Mouse (Mus musculus): ENCODE measurements around the gene Ldlrad3.

Gene Ldlrad3

GRCm38 (mm10) chr2:102073266-102074037 is 112.7 kb downstream of the Ldlrad3 start:
- no peak for DNase-seq (ENCODE audit: low read depth, low spot score)

- DNase-seq (ENCODE audit: low read depth, low spot score), result no peak
Observed at GRCm38 (mm10) chr2:102072859-102073258, 113.3 kb downstream of the Ldlrad3 start.

- no peak for DNase-seq (ENCODE audit: low read depth, low spot score)
Observed at GRCm38 (mm10) chr2:102071022-102071717, 115.0 kb downstream of the Ldlrad3 start.

GRCm38 (mm10) chr2:102064826-102065441 is 121.3 kb downstream of the Ldlrad3 start:
- DNase-seq (ENCODE audit: low read depth, low spot score), result no peak

- no peak for DNase-seq (ENCODE audit: low read depth, low spot score)
Observed at GRCm38 (mm10) chr2:102063906-102064505, 122.2 kb downstream of the Ldlrad3 start.

- no peak for DNase-seq (ENCODE audit: low read depth, low spot score)
Observed at GRCm38 (mm10) chr2:102062861-102063468, 123.2 kb downstream of the Ldlrad3 start.

- no peak for DNase-seq (ENCODE audit: low read depth, low spot score)
Observed at GRCm38 (mm10) chr2:102061921-102062320, 124.3 kb downstream of the Ldlrad3 start.

- no peak for DNase-seq (ENCODE audit: low read depth, low spot score)
Observed at GRCm38 (mm10) chr2:102057746-102058145, 128.4 kb downstream of the Ldlrad3 start.

- DNase-seq (ENCODE audit: low read depth, low spot score), result no peak
Observed at GRCm38 (mm10) chr2:102057029-102057685, 129.0 kb downstream of the Ldlrad3 start.

- DNase-seq (ENCODE audit: low read depth, low spot score), result no peak
Observed at GRCm38 (mm10) chr2:102056144-102056543, 130.0 kb downstream of the Ldlrad3 start.

- DNase-seq (ENCODE audit: low read depth, low spot score), result no peak
Observed at GRCm38 (mm10) chr2:102052951-102053660, 133.1 kb downstream of the Ldlrad3 start.

GRCm38 (mm10) chr2:102052353-102052752 is 133.8 kb downstream of the Ldlrad3 start:
- no peak for DNase-seq (ENCODE audit: low read depth, low spot score)

GRCm38 (mm10) chr2:102049866-102050550 is 136.2 kb downstream of the Ldlrad3 start:
- DNase-seq (ENCODE audit: low read depth, low spot score), result no peak

GRCm38 (mm10) chr2:102048296-102049175 is 137.6 kb downstream of the Ldlrad3 start:
- no peak for DNase-seq (ENCODE audit: low read depth, low spot score)

- DNase-seq (ENCODE audit: low read depth, low spot score), result no peak
Observed at GRCm38 (mm10) chr2:102046481-102046880, 139.7 kb downstream of the Ldlrad3 start.

- no peak for DNase-seq (ENCODE audit: low read depth, low spot score)
Observed at GRCm38 (mm10) chr2:102040456-102040855, 145.7 kb downstream of the Ldlrad3 start.

GRCm38 (mm10) chr2:102040011-102040410 is 146.2 kb downstream of the Ldlrad3 start:
- no peak for DNase-seq (ENCODE audit: low read depth, low spot score)

GRCm38 (mm10) chr2:102038895-102039667 is 147.1 kb downstream of the Ldlrad3 start:
- DNase-seq (ENCODE audit: low read depth, low spot score), result no peak

All from embryo, embryonic 11.5 days (tissue).